Mouse (Mus musculus): ENCODE data around the gene Uhmk1. TPM values are rescaled to one million over a fixed set of nuclear protein-coding genes. Genes with fewer than 3 reads are reported as not detected.

Gene Uhmk1
- polyA plus RNA-seq (2017; shearing (Covaris generic)), result 28.1 TPM

GRCm38 (mm10) chr1:170214757-170215522, at the start of gene Uhmk1:
Gene Uhmk1, minus strand, starts transcription at chr1:170215397.

GRCm38 (mm10) chr1:170232688-170233087, 17.5 kb upstream of the Uhmk1 start, which contains the start of gene Sh2d1b2:
Gene Sh2d1b2, plus strand, starts transcription at chr1:170232749.

GRCm38 (mm10) chr1:170174814-170175332, 40.3 kb downstream of the Uhmk1 start, which contains the start of gene Uap1:
Gene Uap1, minus strand, starts transcription at chr1:170174957.

Other genes starting within 250 kb of the Uhmk1 start
- gene Hsd17b7, start 246.2 kb downstream of the Uhmk1 start, polyA plus RNA-seq (2017; shearing (Covaris generic)), result 6.5 TPM
- gene Ddr2, start 104.6 kb downstream of the Uhmk1 start, polyA plus RNA-seq (2017; shearing (Covaris generic)), result not detected
- gene Uap1, start 40.4 kb downstream of the Uhmk1 start, polyA plus RNA-seq (2017; shearing (Covaris generic)), result 34.9 TPM
- not detected for gene Sh2d1b2, start 17.4 kb upstream of the Uhmk1 start, polyA plus RNA-seq (2017; shearing (Covaris generic))
- not detected for gene Sh2d1b1, start 61.9 kb upstream of the Uhmk1 start, polyA plus RNA-seq (2017; shearing (Covaris generic))
- gene Gm7694, start 90.9 kb upstream of the Uhmk1 start, polyA plus RNA-seq (2017; shearing (Covaris generic)), result not detected
- not detected for gene Spata46, start 93.4 kb upstream of the Uhmk1 start, polyA plus RNA-seq (2017; shearing (Covaris generic))